Mouse (Mus musculus) embryonic fibroblast, embryonic 13.5 days (primary cell): ENCODE measurements around the gene Fads2.

Experiments used
- CTCF ChIP-seq: IDR thresholded peaks from 2 replicates; pipeline ENCODE4 v1.5.1; 2011; ENCODE audit warnings: mild to moderate bottlenecking, control low read depth, low read length, moderate library complexity, borderline replicate concordance; ENCODE audit not compliant: insufficient read depth
- POLR2A ChIP-seq: IDR thresholded peaks from 2 replicates; pipeline ENCODE4 v1.6.1; 2011; ENCODE audit warnings: low read depth, mild to moderate bottlenecking, control low read depth, low read length, moderate library complexity

DNA sequence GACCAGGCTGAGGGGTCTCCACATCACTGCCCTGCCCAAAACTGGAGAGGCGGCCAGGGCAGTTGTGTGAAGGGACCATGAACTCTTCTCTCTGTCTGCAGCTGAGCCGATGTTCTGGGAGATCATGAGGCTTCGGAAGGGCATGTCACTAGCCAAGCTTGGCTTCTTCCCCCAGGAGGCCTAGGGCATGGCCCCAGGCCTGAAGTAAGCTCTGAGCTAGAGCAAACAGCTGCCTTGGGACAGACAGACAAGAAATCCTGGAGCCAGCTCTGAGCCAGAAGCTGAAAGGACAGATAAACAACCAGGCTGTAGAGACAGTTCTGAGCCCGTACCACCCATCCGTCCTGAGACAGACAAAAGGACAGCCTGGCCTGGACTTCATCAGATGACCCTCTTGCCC is 67.2 kb downstream of the Fads2 start:
- TF ChIP-seq POLR2A (no peak), CTCF (no peak)
